Mouse (Mus musculus) brain, embryonic 14.5 days (tissue): Measurements from ENCODE around the gene Amz1.

Experiments used
- CTCF ChIP-seq: fragments of 200-500 bp; IDR thresholded peaks from 2 replicates; pipeline ENCODE4 v1.5.1; 2012; ENCODE audit warnings: inconsistent platforms, mild to moderate bottlenecking, moderate library complexity, borderline replicate concordance; ENCODE audit not compliant: insufficient read depth, insufficient read length; ENCODE audit errors: extremely low read depth
- POLR2A ChIP-seq: fragments of 200-500 bp; IDR thresholded peaks from 2 replicates; pipeline ENCODE4 v1.6.1; 2012; ENCODE audit warnings: mild to moderate bottlenecking, inconsistent platforms, borderline replicate concordance; ENCODE audit not compliant: poor library complexity, insufficient read depth, insufficient read length, severe bottlenecking; ENCODE audit errors: extremely low read depth

GRCm38 (mm10) chr5:140766566-140766965 is 42.6 kb downstream of the Amz1 start:
- TF ChIP-seq POLR2A (no peak), CTCF (no peak)
